ENCODE assay signal across 19 mouse cellular contexts in the genomic region with DNA sequence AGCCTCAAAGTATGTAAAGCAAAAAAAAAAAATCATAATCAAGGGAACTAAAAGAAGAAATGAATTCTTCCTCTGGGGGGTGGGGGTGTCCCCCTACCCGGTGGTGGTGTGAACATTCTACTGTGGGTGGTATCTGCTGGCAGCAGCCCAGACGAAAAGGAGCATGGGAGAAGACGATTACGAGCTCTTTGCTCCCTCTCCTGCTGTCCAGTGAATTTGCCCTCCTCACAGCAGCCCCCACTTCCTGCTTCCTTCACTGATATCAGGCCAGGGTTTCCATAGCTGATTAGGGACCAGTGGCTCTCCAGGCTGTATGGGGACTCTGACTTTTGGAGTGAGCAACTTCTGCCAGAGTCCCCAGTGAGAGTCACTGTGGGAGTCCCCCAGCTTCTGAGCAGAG. TPM values are rescaled to one million over a fixed set of nuclear protein-coding genes. Genes with fewer than 3 reads are reported as not detected.
DNase-seq lines count a peak whose midpoint lies in the region; ATAC-seq and TF ChIP-seq lines count a peak whose summit lies in the region.
"Had no signal": no experiment of that assay in that cellular context is flagged by ENCODE, and none has a peak within 500 bp of the region (broad histone marks: within the 10 kb centered on the region; RNA-seq: fewer than 3 reads in every experiment).

No protein-coding gene starts in this region.

- H3K9me3 ChIP-seq in heart, embryonic 14.5 days (ENCODE audit: control insufficient read depth, low read length), result no peaks in the 10 kb centered on the region
- peaks cover 2% of the 10 kb centered on the region for H3K9me3 ChIP-seq in CH12.LX (replicated peaks; ENCODE audit: low read length)
- H3K9me3 ChIP-seq in kidney, embryonic 16.5 days (ENCODE audit: low read length), result no peaks in the 10 kb centered on the region
- H3K9me3 ChIP-seq: embryonic facial prominence, embryonic 10.5 days; forebrain, embryonic 13.5 days; kidney, embryonic 15.5 days; limb, embryonic 12.5 days had no signal

- H3K9ac ChIP-seq in heart, embryonic 14.5 days (ENCODE audit: low read length), result no peak overlapping the region
- H3K9ac ChIP-seq in CH12.LX (ENCODE audit: insufficient read depth, low read depth), result no peak overlapping the region
- no peak overlapping the region for H3K9ac ChIP-seq in kidney, embryonic 16.5 days (replicated peaks; ENCODE audit: low read length)
- H3K9ac ChIP-seq: forebrain, embryonic 13.5 days; kidney, embryonic 15.5 days; limb, embryonic 12.5 days had no signal

- 46% methylated on average over 4 of the region's 4 CpGs for WGBS in cerebellum, adult 2 months
- WGBS in heart, embryonic 14.5 days, result 1% methylated on average over 4 of the region's 4 CpGs
- WGBS in kidney, embryonic 16.5 days, result 18% methylated on average over 4 of the region's 4 CpGs

- no peaks in the 10 kb centered on the region for H3K27me3 ChIP-seq in cerebellum, adult 2 months (ENCODE audit: control insufficient read depth, insufficient read depth, low read length)
- no peaks in the 10 kb centered on the region for H3K27me3 ChIP-seq in heart, embryonic 14.5 days (ENCODE audit: control insufficient read depth, insufficient read depth, low read length)
- no peaks in the 10 kb centered on the region for H3K27me3 ChIP-seq in CH12.LX (replicated peaks)
- no peaks in the 10 kb centered on the region for H3K27me3 ChIP-seq in kidney, embryonic 16.5 days (ENCODE audit: insufficient read depth, low read length)
- H3K27me3 ChIP-seq: forebrain, embryonic 13.5 days; kidney, embryonic 15.5 days; limb, embryonic 12.5 days had no signal

- ATAC-seq in heart, embryonic 14.5 days (ENCODE audit: insufficient number of reproducible peaks, insufficient read depth, low FRiP score, low read depth), result peak; percentile 61
- no peak for ATAC-seq in kidney, embryonic 16.5 days (ENCODE audit: low FRiP score, low TSS enrichment)
- ATAC-seq: forebrain, embryonic 13.5 days; hindbrain, embryonic 16.5 days; intestine, embryonic 16.5 days had no signal

- H3K4me1 ChIP-seq in cerebellum, adult 2 months (ENCODE audit: control insufficient read depth, insufficient read depth, low read length), result peaks cover 10% of the 10 kb centered on the region
- H3K4me1 ChIP-seq in heart, embryonic 14.5 days (ENCODE audit: control insufficient read depth in 2 of 2, insufficient read depth in 2 of 2, low read length in 2 of 2), result peaks cover 20 to 25% of the 10 kb centered on the region in 2 experiments
- peaks cover 27 to 50% of the 10 kb centered on the region in 2 experiments for H3K4me1 ChIP-seq in CH12.LX (ENCODE audit: control insufficient read depth in 1 of 2, insufficient read depth in 2 of 2)
- H3K4me1 ChIP-seq in kidney, embryonic 16.5 days (ENCODE audit: insufficient read depth, low read length), result peaks cover 12% of the 10 kb centered on the region

- no peaks in the 10 kb centered on the region for H3K79me2 ChIP-seq in CH12.LX (replicated peaks; ENCODE audit: control insufficient read depth, extremely low read depth, insufficient read depth, poor library complexity, severe bottlenecking)

- intact Hi-C loops in heart, postnatal 25 days (cut with DNase I), result loop anchor here (5.0 kb wide), 1 partner anchor 187 kb away; no protein-coding TSS in a partner anchor

- DNase-seq in cerebellum, adult 8-10 months, result peak; percentile 11
- no peak for DNase-seq in cerebellum, adult 2 months
- DNase-seq in heart, postnatal 25 days (ENCODE audit: low spot score), result no peak
- peak; percentile 12 for DNase-seq in CH12.LX (ENCODE audit: extremely low read depth)
- peak; percentile 40 for DNase-seq in heart, postnatal 4 days
- DNase-seq in adrenal gland, postnatal 25 days, result no peak
- DNase-seq: cerebellum, postnatal 36 days; gastrocnemius, postnatal 10 days; lung, adult 18-20 months; lung, postnatal 36 days had no signal

- no peak for TF ChIP-seq CTCF in cerebellum, adult 2 months (IDR thresholded peaks at IDR 0.05; ENCODE audit: borderline replicate concordance, insufficient read depth, low read depth, low read length)
- TF ChIP-seq CTCF in CH12.LX (conservative IDR thresholded peaks at IDR 0.05 in 1 of 2, IDR thresholded peaks at IDR 0.05 in 1 of 2; ENCODE audit: low read depth in 2 of 2, low read length in 2 of 2), result no peak

- no peak for TF ChIP-seq RAD21 in CH12.LX (IDR thresholded peaks at IDR 0.05; ENCODE audit: low read depth, low read length)

- in situ Hi-C loops in CH12.LX (cut with MboI; ENCODE audit: low pct_ligation_motif_present, low pct_unique_long_range_greater_than_20kb, low sequenced_read_pairs), result loop anchor here (10.0 kb wide), 1 partner anchor 194 kb away; no protein-coding TSS in a partner anchor

- H3K4me2 ChIP-seq in heart, embryonic 14.5 days (ENCODE audit: low read length), result no peak overlapping the region
- no peak overlapping the region for H3K4me2 ChIP-seq in CH12.LX (ENCODE audit: insufficient read depth, low read depth, poor library complexity, severe bottlenecking)
- H3K4me2 ChIP-seq in kidney, embryonic 16.5 days (replicated peaks; ENCODE audit: low read depth, low read length), result no peak overlapping the region
- H3K4me2 ChIP-seq: forebrain, embryonic 13.5 days; kidney, embryonic 15.5 days; limb, embryonic 12.5 days; midbrain, embryonic 11.5 days had no signal

- no peak for TF ChIP-seq EP300 in CH12.LX (IDR thresholded peaks at IDR 0.05; ENCODE audit: low read length)

- dilution Hi-C loops in CH12.LX (cut with MboI; ENCODE audit: extremely low pct_ligation_motif_present, extremely low pct_unique_long_range_greater_than_20kb, low sequenced_read_pairs), result no loop called here

- H3K4me3 ChIP-seq in cerebellum, adult 2 months (replicated peaks; ENCODE audit: insufficient read depth, low read depth, low read length), result no peak overlapping the region
- H3K4me3 ChIP-seq in heart, embryonic 14.5 days (ENCODE audit: control insufficient read depth in 1 of 2, insufficient read depth in 1 of 2, low read depth in 1 of 2, low read length in 2 of 2), result no peak overlapping the region
- no peak overlapping the region for H3K4me3 ChIP-seq in CH12.LX (replicated peaks in 1 of 3; ENCODE audit: low read depth in 2 of 3, low read length in 2 of 3, poor library complexity in 1 of 3)
- H3K4me3 ChIP-seq in kidney, embryonic 16.5 days (ENCODE audit: low read length), result no peak overlapping the region
- H3K4me3 ChIP-seq: embryonic facial prominence, embryonic 10.5 days; forebrain, embryonic 13.5 days; kidney, embryonic 15.5 days; limb, embryonic 12.5 days had no signal

- H3K36me3 ChIP-seq in heart, embryonic 14.5 days (ENCODE audit: control insufficient read depth, insufficient read depth, low read length), result no peaks in the 10 kb centered on the region
- H3K36me3 ChIP-seq in CH12.LX (replicated peaks in 1 of 2; ENCODE audit: control insufficient read depth in 1 of 2, insufficient read depth in 1 of 2, low read length in 1 of 2), result no peaks in the 10 kb centered on the region
- H3K36me3 ChIP-seq in kidney, embryonic 16.5 days (ENCODE audit: insufficient read depth, low read length), result no peaks in the 10 kb centered on the region
- H3K36me3 ChIP-seq: embryonic facial prominence, embryonic 10.5 days; kidney, embryonic 15.5 days; limb, embryonic 12.5 days had no signal

- no peak for TF ChIP-seq POLR2A in cerebellum, adult 2 months (IDR thresholded peaks at IDR 0.05; ENCODE audit: borderline replicate concordance, insufficient read depth, low read length)
- no peak for TF ChIP-seq POLR2A in CH12.LX (IDR thresholded peaks at IDR 0.05; ENCODE audit: low read depth, low read length)

- no peak overlapping the region for H3K27ac ChIP-seq in cerebellum, adult 2 months (ENCODE audit: insufficient read depth, low read length)
- peak overlapping the region; percentile 60 to 70; a peak in 3 of 4 replicates for H3K27ac ChIP-seq in heart, embryonic 14.5 days (replicated peaks in 1 of 2; ENCODE audit: control insufficient read depth in 1 of 2, insufficient read depth in 1 of 2, low read depth in 2 of 2, low read length in 2 of 2)
- no peak overlapping the region for H3K27ac ChIP-seq in CH12.LX (ENCODE audit: insufficient read depth, low read depth)
- no peak overlapping the region for H3K27ac ChIP-seq in kidney, embryonic 16.5 days (ENCODE audit: low read length)
- H3K27ac ChIP-seq: forebrain, embryonic 13.5 days; kidney, embryonic 15.5 days; limb, embryonic 12.5 days had no signal

TF ChIP-seq in CH12.LX, 34 proteins besides CTCF, POLR2A, EP300 and RAD21:
- TF ChIP-seq TCF12 (IDR thresholded peaks at IDR 0.05; ENCODE audit: low read depth, low read length), result no peak
- TF ChIP-seq MYC (IDR thresholded peaks at IDR 0.05; ENCODE audit: low read depth, low read length), result no peak
- TF ChIP-seq MEF2A (IDR thresholded peaks at IDR 0.05; ENCODE audit: borderline replicate concordance, low read depth, low read length), result no peak
- TF ChIP-seq NRF1 (IDR thresholded peaks at IDR 0.05; ENCODE audit: low read depth, low read length), result no peak
- TF ChIP-seq ZNF384 (IDR thresholded peaks at IDR 0.05; ENCODE audit: low read depth, low read length), result 0 out of 2 replicates have a peak, but pooled peaks have one; percentile 5
- TF ChIP-seq ELF1 (IDR thresholded peaks at IDR 0.05; ENCODE audit: low read depth, low read length), result peak; percentile 16; the same call in 1 of the 2 replicates
TF ChIP-seq in CH12.LX: peak in this region for 2.

RNA-seq across cellular contexts. Expression of a gene that starts 17.3 kb away (rescaled TPM):
- polyA plus RNA-seq in cerebellum, adult 2 months (2012; rRNA removed), result 136 and 171 TPM in 2 replicates
- 46.6 and 49.8 TPM in 2 replicates for polyA plus RNA-seq in heart, embryonic 14.5 days (2014; fragmentation: Nextera tagmentation; extraction: Ambion mirVana)
- 10 to 100 TPM; 46.0 to 52.1 TPM for total RNA-seq in heart, postnatal 25 days (2021)
- total RNA-seq in CH12.LX (2012; rRNA removed) (13.7 and 15.6 TPM in 2 replicates), CH12.LX (2014; rRNA removed) (4.3 and 4.9 TPM in 2 replicates)
- 7.5 and 7.8 TPM in 2 replicates for polyA plus RNA-seq in CH12.LX (2012; ENCODE audit: insufficient read length, low read depth)
- 10 to 100 TPM; 54.6 to 55.2 TPM for total RNA-seq in heart, postnatal 4 days (2021)
- total RNA-seq in adrenal gland, postnatal 25 days (2021), result 96.1 and 137 TPM in 2 replicates
- 26.3 and 28.5 TPM in 2 replicates for polyA plus RNA-seq in kidney, embryonic 16.5 days (2015; fragmentation: Nextera tagmentation; extraction: Ambion mirVana)

Comparison
In these comparisons a context has a peak if more than half of its experiments do, and no peak if none do; other contexts are left out.
1. DNase-seq: peak in cerebellum, adult 8-10 months (single experiment), CH12.LX (single experiment) and heart, postnatal 4 days (single experiment); none in cerebellum, adult 2 months (0 of 2), heart, postnatal 25 days (single experiment) and adrenal gland, postnatal 25 days (single experiment).
2. H3K27ac ChIP-seq: peak in heart, embryonic 14.5 days (2 of 2); none in cerebellum, adult 2 months (single experiment), CH12.LX (single experiment) and kidney, embryonic 16.5 days (single experiment).